Mouse (Mus musculus): Measurements from ENCODE around the gene Mrpl4. TPM values are rescaled to one million over a fixed set of nuclear protein-coding genes. Genes with fewer than 3 reads are reported as not detected.
"Not testable (repeated sequence)": the region's sequence is repeated elsewhere in the genome, so short reads cannot be mapped to it uniquely, and the experiment has no call there.

Mrpl4 gene
- polyA plus RNA-seq, 1 experiment from 2014 or later, result 143 TPM

DNA sequence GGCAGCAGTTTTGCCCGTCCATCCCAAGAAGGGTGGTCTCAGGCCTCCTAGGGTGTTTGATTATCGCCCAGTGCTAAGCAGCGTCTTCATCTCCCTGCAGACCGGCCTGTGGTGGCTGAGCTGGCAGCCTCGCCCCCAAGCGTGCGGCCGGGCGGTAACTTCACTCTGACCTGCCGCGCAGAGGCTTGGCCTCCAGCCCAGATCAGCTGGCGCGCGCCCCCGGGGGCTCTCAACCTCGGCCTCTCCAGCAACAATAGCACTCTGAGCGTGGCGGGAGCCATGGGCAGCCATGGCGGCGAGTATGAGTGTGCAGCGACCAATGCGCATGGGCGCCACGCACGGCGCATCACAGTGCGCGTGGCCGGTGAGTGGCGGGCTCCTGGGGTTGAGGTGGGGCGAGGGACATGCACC lies 34.9 kb downstream of the Mrpl4 start:
- peaks cover 53% of the 10 kb centered on the region for H3K4me1 ChIP-seq
- peak overlapping the region; percentile 49 for H3K4me3 ChIP-seq
- 2% methylated on average over 31 of the region's 31 CpGs for WGBS
- peak overlapping the region; percentile 53; the same call in 1 of the 2 replicates for H3K27ac ChIP-seq (replicated peaks)
- H3K36me3 ChIP-seq, result no peaks in the 10 kb centered on the region
- peaks cover 3% of the 10 kb centered on the region; the same call in 1 of the 2 replicates for H3K9me3 ChIP-seq (replicated peaks)
- peak; percentile 47 for DNase-seq (ENCODE audit: low spot score)
- peaks cover 95% of the 10 kb centered on the region for H3K27me3 ChIP-seq (ENCODE audit: low read depth, poor library complexity, severe bottlenecking)

DNA sequence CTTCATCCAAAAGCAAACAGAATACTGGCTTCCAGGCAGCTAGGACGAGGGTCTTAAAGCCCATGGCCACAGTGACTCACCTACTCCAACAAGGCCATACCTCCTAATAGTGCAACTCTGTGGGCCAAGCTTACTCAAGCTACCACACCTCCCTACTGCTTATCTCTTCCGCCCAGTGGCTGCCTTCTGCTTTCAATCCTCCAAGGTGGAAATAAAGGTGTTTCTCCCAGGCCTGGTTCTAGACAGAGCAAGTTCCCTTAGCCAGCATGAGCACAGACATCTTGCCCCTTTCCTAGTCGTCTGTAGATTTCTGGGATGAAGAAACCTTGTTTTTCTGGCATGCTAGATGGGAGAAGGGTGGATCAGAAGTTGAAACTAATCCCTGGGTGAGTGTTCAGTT lies 37.2 kb downstream of the Mrpl4 start:
- DNase-seq (ENCODE audit: low spot score), result no peak
- 77% methylated on average over 3 of the region's 3 CpGs for WGBS

DNA sequence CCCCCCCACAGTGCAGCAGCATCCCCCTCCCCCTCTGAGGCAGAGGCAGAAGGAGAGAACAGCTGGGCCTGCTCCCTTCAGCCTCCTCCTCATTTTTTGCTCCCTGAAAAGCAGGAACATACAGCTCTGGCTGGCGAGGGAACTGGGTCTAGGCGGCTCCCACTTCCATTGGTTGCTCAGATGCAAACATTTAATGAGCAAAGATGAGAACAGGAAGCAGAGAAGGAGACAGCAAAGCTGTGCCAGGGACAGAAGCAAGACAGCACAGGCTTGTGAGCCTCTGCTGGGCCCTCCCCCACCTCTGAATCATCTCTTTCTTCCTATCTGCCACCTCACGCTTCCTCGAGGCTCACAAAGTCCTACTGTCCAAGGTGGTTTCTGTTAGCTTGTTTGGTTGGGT lies 38.8 kb downstream of the Mrpl4 start:
- H3K27ac ChIP-seq (replicated peaks), result no peak overlapping the region
- WGBS, result 57% methylated on average over 4 of the region's 4 CpGs
- H3K4me1 ChIP-seq, result peaks cover 24% of the 10 kb centered on the region
- peaks cover 3% of the 10 kb centered on the region; the same call in 1 of the 2 replicates for H3K9me3 ChIP-seq (replicated peaks)
- H3K4me3 ChIP-seq, result no peak overlapping the region
- no peaks in the 10 kb centered on the region for H3K36me3 ChIP-seq
- peaks cover 56% of the 10 kb centered on the region for H3K27me3 ChIP-seq (ENCODE audit: low read depth, poor library complexity, severe bottlenecking)
- DNase-seq (ENCODE audit: low spot score), result no peak

More for the DNA sequence above, 37.2 kb downstream of the Mrpl4 start:
- no peak overlapping the region for H3K4me3 ChIP-seq
- peaks cover 3% of the 10 kb centered on the region; the same call in 1 of the 2 replicates for H3K9me3 ChIP-seq (replicated peaks)
- no peaks in the 10 kb centered on the region for H3K36me3 ChIP-seq
- no peak overlapping the region for H3K27ac ChIP-seq (replicated peaks)
- peaks cover 72% of the 10 kb centered on the region for H3K27me3 ChIP-seq (ENCODE audit: low read depth, poor library complexity, severe bottlenecking)
- H3K4me1 ChIP-seq, result peaks cover 37% of the 10 kb centered on the region

DNA sequence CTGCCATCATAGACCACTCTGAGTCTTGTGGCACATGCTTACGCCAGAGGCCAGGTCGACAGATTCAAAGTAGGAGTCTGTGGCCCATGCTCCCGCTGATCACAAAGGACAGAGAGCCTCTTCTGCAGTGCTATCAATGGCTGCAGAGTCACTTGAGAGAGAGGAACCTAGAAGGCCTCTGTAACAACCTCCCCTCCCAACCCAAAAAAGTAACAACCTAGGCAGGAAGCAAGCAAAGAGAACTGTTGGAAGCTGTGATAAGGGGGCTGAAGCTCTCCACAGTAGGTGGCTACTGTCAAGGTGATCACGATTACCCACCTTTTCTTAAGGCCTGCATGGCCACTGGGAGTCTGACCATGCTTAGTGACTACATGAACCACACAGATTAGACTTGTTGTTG lies 41.0 kb downstream of the Mrpl4 start:
- Histone ChIP-seq H3K27me3 (ENCODE audit: low read depth, poor library complexity, severe bottlenecking) (peaks cover 34% of the 10 kb centered on the region), H3K4me1 (peaks cover 5% of the 10 kb centered on the region), H3K36me3 (no peaks in the 10 kb centered on the region), H3K4me3 (no peak overlapping the region), H3K9me3 (replicated peaks) (peaks cover 3% of the 10 kb centered on the region; the same call in 1 of the 2 replicates), H3K27ac (replicated peaks) (no peak overlapping the region)
- DNase-seq (ENCODE audit: low spot score), result no peak
- WGBS, result 90% methylated on average over 4 of the region's 4 CpGs

DNA sequence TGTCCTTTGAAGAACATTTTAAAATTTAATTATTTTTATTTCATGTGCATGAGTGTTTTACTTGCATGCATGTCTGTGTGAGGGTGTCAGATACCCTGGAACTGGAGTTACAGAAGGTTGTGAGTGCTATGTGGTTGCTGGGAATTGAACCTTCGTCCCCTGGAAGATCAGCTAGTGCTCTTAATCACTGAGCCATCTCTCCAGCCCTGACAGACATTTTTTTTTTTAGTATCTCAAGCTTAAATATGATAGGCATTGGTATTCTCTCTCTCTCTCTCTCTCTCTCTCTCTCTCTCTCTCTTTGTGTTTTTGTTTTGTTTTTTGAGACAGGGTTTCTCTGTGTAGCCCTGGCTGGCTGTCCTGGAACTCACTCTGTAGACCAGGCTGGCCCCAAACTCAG lies 42.2 kb downstream of the Mrpl4 start:
- not testable (repeated sequence) for H3K36me3 ChIP-seq; H3K27ac ChIP-seq (replicated peaks); H3K9me3 ChIP-seq (replicated peaks); H3K4me1 ChIP-seq; H3K4me3 ChIP-seq; DNase-seq (ENCODE audit: low spot score)
- WGBS, result 66% methylated on average over 1 of the region's 1 CpGs
- H3K27me3 ChIP-seq (ENCODE audit: low read depth, poor library complexity, severe bottlenecking), result peaks cover 22% of the 10 kb centered on the region

DNA sequence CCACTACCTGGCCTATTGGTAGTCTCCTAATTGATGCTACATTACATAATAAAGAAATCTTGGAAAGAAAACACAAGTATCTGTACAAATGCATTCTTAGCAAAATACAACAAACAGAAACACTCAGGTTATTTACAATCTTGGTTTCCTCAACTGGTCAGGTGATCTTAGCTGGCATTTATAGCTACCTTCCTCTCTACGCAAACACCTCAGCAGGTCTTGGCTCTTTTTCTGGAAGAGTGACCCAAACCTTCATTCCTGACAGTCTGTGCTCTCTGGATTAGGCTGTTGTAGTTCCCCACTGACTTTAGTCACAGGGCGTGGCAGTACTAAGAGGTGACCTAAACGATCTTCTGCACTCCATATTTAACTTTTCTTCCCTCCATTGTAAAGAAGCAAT lies 42.7 kb downstream of the Mrpl4 start:
- no peaks in the 10 kb centered on the region for H3K9me3 ChIP-seq (replicated peaks)
- no peak overlapping the region for H3K27ac ChIP-seq (replicated peaks)
- peaks cover 17% of the 10 kb centered on the region for H3K27me3 ChIP-seq (ENCODE audit: low read depth, poor library complexity, severe bottlenecking)
- H3K4me1 ChIP-seq, result peaks cover 3% of the 10 kb centered on the region; the same call in 1 of the 2 replicates
- WGBS, result 79% methylated on average over 3 of the region's 3 CpGs
- no peak for DNase-seq (ENCODE audit: low spot score)
- no peak overlapping the region for H3K4me3 ChIP-seq
- H3K36me3 ChIP-seq, result no peaks in the 10 kb centered on the region

DNA sequence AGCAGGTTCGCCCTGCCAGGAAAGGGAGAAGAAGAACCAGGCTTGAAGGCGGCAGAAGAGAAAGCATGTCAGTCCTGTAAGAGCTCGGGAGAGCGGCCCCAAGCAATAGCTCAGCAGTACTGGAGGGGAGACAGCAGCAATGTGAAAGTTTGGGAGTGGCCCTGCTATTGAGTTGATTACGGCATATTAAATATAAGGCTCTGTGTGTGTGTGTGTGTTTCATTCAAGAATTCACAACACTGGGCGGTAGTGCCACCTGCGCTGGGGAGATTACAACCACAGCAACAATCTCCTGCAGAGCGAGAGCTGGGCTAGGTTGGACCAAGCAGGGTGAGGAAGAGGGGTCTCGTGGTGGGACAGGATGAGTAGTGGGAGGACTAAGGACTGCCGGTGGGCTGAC lies 49.0 kb downstream of the Mrpl4 start:
- 72% methylated on average over 10 of the region's 10 CpGs for WGBS
- Histone ChIP-seq H3K27me3 (ENCODE audit: low read depth, poor library complexity, severe bottlenecking) (peaks cover 18% of the 10 kb centered on the region; the same call in 1 of the 2 replicates), H3K4me1 (no peaks in the 10 kb centered on the region), H3K27ac (replicated peaks) (no peak overlapping the region), H3K4me3 (no peak overlapping the region), H3K9me3 (replicated peaks) (no peaks in the 10 kb centered on the region), H3K36me3 (no peaks in the 10 kb centered on the region)
- DNase-seq (ENCODE audit: low spot score), result no peak

MicroRNA genes within 50 kb of the gene (microRNA counts, 519-probe panel; counts per million panel counts)
- microRNA mmu-miR-1900, result 5,484 counts per million, percentile 38 among the panel's probes with 10 or more counts

Small RNA genes lying within 50 kb of the gene (microRNA-seq; reads per million reads assigned to microRNA genes)
- not detected for gene Mir1900

Other genes starting within 250 kb of the Mrpl4 start
- 0.60 TPM in 2 replicates for gene Col5a3, start 187.7 kb upstream of the Mrpl4 start, polyA plus RNA-seq (2016; fragmentation: Nextera tagmentation; extraction: Ambion mirVana)
- gene Rdh8, start 184.2 kb upstream of the Mrpl4 start, polyA plus RNA-seq (2016; fragmentation: Nextera tagmentation; extraction: Ambion mirVana), result not detected in 2 replicates
- 0.69 and 0.87 TPM in 2 replicates for gene A230050P20Rik, start 134.1 kb upstream of the Mrpl4 start, polyA plus RNA-seq (2016; fragmentation: Nextera tagmentation; extraction: Ambion mirVana)
- 5.5 and 5.9 TPM in 2 replicates for gene Angptl6, start 123.0 kb upstream of the Mrpl4 start, polyA plus RNA-seq (2016; fragmentation: Nextera tagmentation; extraction: Ambion mirVana)
- 78.4 and 97.2 TPM in 2 replicates for gene Ppan, start 114.6 kb upstream of the Mrpl4 start, polyA plus RNA-seq (2016; fragmentation: Nextera tagmentation; extraction: Ambion mirVana)
- 398 and 429 TPM in 2 replicates for gene Eif3g, start 104.1 kb upstream of the Mrpl4 start, polyA plus RNA-seq (2016; fragmentation: Nextera tagmentation; extraction: Ambion mirVana)
- 141 and 145 TPM in 2 replicates for gene Dnmt1, start 42.9 kb upstream of the Mrpl4 start, polyA plus RNA-seq (2016; fragmentation: Nextera tagmentation; extraction: Ambion mirVana)
- 19.1 and 22.1 TPM in 2 replicates for gene S1pr2, start 26.0 kb upstream of the Mrpl4 start, polyA plus RNA-seq (2016; fragmentation: Nextera tagmentation; extraction: Ambion mirVana)
- 4.5 and 4.9 TPM in 2 replicates for gene Icam1, start 13.2 kb downstream of the Mrpl4 start, polyA plus RNA-seq (2016; fragmentation: Nextera tagmentation; extraction: Ambion mirVana)
- gene Icam4, start 26.6 kb downstream of the Mrpl4 start, polyA plus RNA-seq (2016; fragmentation: Nextera tagmentation; extraction: Ambion mirVana), result 5.6 and 5.9 TPM in 2 replicates
- gene Icam5, start 29.3 kb downstream of the Mrpl4 start, polyA plus RNA-seq (2016; fragmentation: Nextera tagmentation; extraction: Ambion mirVana), result 0.05 TPM in 1 of 2 replicates, not detected in the other
- gene Zglp1, start 64.4 kb downstream of the Mrpl4 start, polyA plus RNA-seq (2016; fragmentation: Nextera tagmentation; extraction: Ambion mirVana), result 0.91 and 1.2 TPM in 2 replicates
- gene Gm49373, start 70.4 kb downstream of the Mrpl4 start, polyA plus RNA-seq (2016; fragmentation: Nextera tagmentation; extraction: Ambion mirVana), result 1.0 and 1.3 TPM in 2 replicates
- 57.1 and 66.7 TPM in 2 replicates for gene Fdx1l, start 70.9 kb downstream of the Mrpl4 start, polyA plus RNA-seq (2016; fragmentation: Nextera tagmentation; extraction: Ambion mirVana)
- gene Gm38431, start 89.3 kb downstream of the Mrpl4 start, polyA plus RNA-seq (2016; fragmentation: Nextera tagmentation; extraction: Ambion mirVana), result 3.4 and 3.9 TPM in 2 replicates
- gene Raver1, start 89.3 kb downstream of the Mrpl4 start, polyA plus RNA-seq (2016; fragmentation: Nextera tagmentation; extraction: Ambion mirVana), result 95.4 and 102 TPM in 2 replicates
- gene Tyk2, start 128.5 kb downstream of the Mrpl4 start, polyA plus RNA-seq (2016; fragmentation: Nextera tagmentation; extraction: Ambion mirVana), result 13.6 and 14.8 TPM in 2 replicates
- gene Cdc37, start 147.2 kb downstream of the Mrpl4 start, polyA plus RNA-seq (2016; fragmentation: Nextera tagmentation; extraction: Ambion mirVana), result 351 and 367 TPM in 2 replicates
- 3.8 and 5.0 TPM in 2 replicates for gene Pde4a, start 163.0 kb downstream of the Mrpl4 start, polyA plus RNA-seq (2016; fragmentation: Nextera tagmentation; extraction: Ambion mirVana)
- 47.1 and 50.8 TPM in 2 replicates for gene Keap1, start 236.6 kb downstream of the Mrpl4 start, polyA plus RNA-seq (2016; fragmentation: Nextera tagmentation; extraction: Ambion mirVana)
- gene S1pr5, start 245.7 kb downstream of the Mrpl4 start, polyA plus RNA-seq (2016; fragmentation: Nextera tagmentation; extraction: Ambion mirVana), result 0.10 and 0.11 TPM in 2 replicates

Measured in midbrain, embryonic 10.5 days (tissue).